Mouse (Mus musculus): ENCODE measurements around the gene Sema7a. TPM values are rescaled to one million over a fixed set of nuclear protein-coding genes. Genes with fewer than 3 reads are reported as not detected.

Sema7a gene
- polyA plus RNA-seq, 1 experiment from 2014 or later: 1.7 TPM

- ATAC-seq (ENCODE audit: low FRiP score): no peak
- no peak overlapping the region for H3K27ac ChIP-seq
- no peak overlapping the region for H3K9ac ChIP-seq
- H3K9me3 ChIP-seq (replicated peaks): no peaks in the 10 kb centered on the region
- H3K27me3 ChIP-seq: no peaks in the 10 kb centered on the region
- no peak overlapping the region for H3K4me3 ChIP-seq
- H3K36me3 ChIP-seq: peaks cover 84% of the 10 kb centered on the region
- no peak overlapping the region for H3K4me2 ChIP-seq (replicated peaks)
- no peaks in the 10 kb centered on the region for H3K4me1 ChIP-seq
- WGBS: 94% methylated on average over 5 of the region's 5 CpGs
These were observed 17.5 kb upstream of the Sema7a start for GRCm38 (mm10) chr9:57922381-57922780.

GRCm38 (mm10) chr9:57923046-57923445, 16.9 kb upstream of the Sema7a start:
- H3K4me1 ChIP-seq: no peaks in the 10 kb centered on the region
- H3K9ac ChIP-seq: no peak overlapping the region
- no peak for ATAC-seq (ENCODE audit: low FRiP score)
- 93% methylated on average over 3 of the region's 3 CpGs for WGBS
- H3K27ac ChIP-seq: no peak overlapping the region
- H3K36me3 ChIP-seq: peaks cover 85% of the 10 kb centered on the region
- no peaks in the 10 kb centered on the region for H3K9me3 ChIP-seq (replicated peaks)
- H3K4me3 ChIP-seq: no peak overlapping the region
- H3K4me2 ChIP-seq (replicated peaks): no peak overlapping the region
- no peaks in the 10 kb centered on the region for H3K27me3 ChIP-seq

- no peaks in the 10 kb centered on the region for H3K4me1 ChIP-seq
- 86% methylated on average over 5 of the region's 5 CpGs for WGBS
- no peak overlapping the region for H3K4me2 ChIP-seq (replicated peaks)
- no peak overlapping the region for H3K27ac ChIP-seq
- H3K36me3 ChIP-seq: peaks cover 43% of the 10 kb centered on the region
- no peaks in the 10 kb centered on the region for H3K27me3 ChIP-seq
- no peak for ATAC-seq (ENCODE audit: low FRiP score)
- no peaks in the 10 kb centered on the region for H3K9me3 ChIP-seq (replicated peaks)
- H3K4me3 ChIP-seq: no peak overlapping the region
- no peak overlapping the region for H3K9ac ChIP-seq
These were observed 8.6 kb upstream of the Sema7a start for GRCm38 (mm10) chr9:57931166-57931767.

- WGBS: 77% methylated on average over 3 of the region's 3 CpGs
- no peaks in the 10 kb centered on the region for H3K4me1 ChIP-seq
- H3K4me3 ChIP-seq: no peak overlapping the region
- H3K27me3 ChIP-seq: peaks cover 2% of the 10 kb centered on the region; the same call in 1 of the 2 replicates
- H3K4me2 ChIP-seq (replicated peaks): no peak overlapping the region
- peaks cover 35% of the 10 kb centered on the region for H3K36me3 ChIP-seq
- ATAC-seq (ENCODE audit: low FRiP score): no peak
- H3K9ac ChIP-seq: no peak overlapping the region
- no peaks in the 10 kb centered on the region for H3K9me3 ChIP-seq (replicated peaks)
- H3K27ac ChIP-seq: no peak overlapping the region
These were observed 7.7 kb upstream of the Sema7a start for GRCm38 (mm10) chr9:57932253-57932652.

- Histone ChIP-seq H3K27me3 (peaks cover 7% of the 10 kb centered on the region; the same call in 1 of the 2 replicates), H3K36me3 (peaks cover 27% of the 10 kb centered on the region), H3K9me3 (replicated peaks) (no peaks in the 10 kb centered on the region), H3K4me1 (no peaks in the 10 kb centered on the region), H3K4me3 (no peak overlapping the region), H3K4me2 (replicated peaks) (no peak overlapping the region), H3K9ac (no peak overlapping the region), H3K27ac (no peak overlapping the region)
- no peak for ATAC-seq (ENCODE audit: low FRiP score)
- WGBS: 83% methylated on average over 6 of the region's 6 CpGs
These were observed 6.9 kb upstream of the Sema7a start for GRCm38 (mm10) chr9:57932831-57933602.

GRCm38 (mm10) chr9:57935683-57936437, 4.1 kb upstream of the Sema7a start:
- WGBS: 34% methylated on average over 6 of the region's 6 CpGs
- Histone ChIP-seq H3K36me3 (no peaks in the 10 kb centered on the region), H3K27me3 (peaks cover 10% of the 10 kb centered on the region), H3K4me3 (no peak overlapping the region), H3K9me3 (replicated peaks) (no peaks in the 10 kb centered on the region), H3K9ac (no peak overlapping the region), H3K4me2 (replicated peaks) (no peak overlapping the region), H3K4me1 (peaks cover 11% of the 10 kb centered on the region), H3K27ac (no peak overlapping the region)
- ATAC-seq (ENCODE audit: low FRiP score): no peak

GRCm38 (mm10) chr9:57937171-57937570, 2.7 kb upstream of the Sema7a start:
- Histone ChIP-seq H3K9ac (no peak overlapping the region), H3K4me3 (no peak overlapping the region), H3K4me2 (replicated peaks) (no peak overlapping the region), H3K27me3 (peaks cover 23% of the 10 kb centered on the region), H3K9me3 (replicated peaks) (no peaks in the 10 kb centered on the region), H3K36me3 (no peaks in the 10 kb centered on the region), H3K4me1 (peaks cover 24% of the 10 kb centered on the region), H3K27ac (no peak overlapping the region)
- WGBS: 77% methylated on average over 4 of the region's 4 CpGs
- no peak for ATAC-seq (ENCODE audit: low FRiP score)

GRCm38 (mm10) chr9:57937651-57938050, 2.3 kb upstream of the Sema7a start:
- Histone ChIP-seq H3K4me3 (no peak overlapping the region), H3K9me3 (replicated peaks) (no peaks in the 10 kb centered on the region), H3K9ac (no peak overlapping the region), H3K4me2 (replicated peaks) (no peak overlapping the region), H3K27ac (no peak overlapping the region), H3K27me3 (peaks cover 28% of the 10 kb centered on the region), H3K4me1 (peaks cover 28% of the 10 kb centered on the region), H3K36me3 (no peaks in the 10 kb centered on the region)
- 54% methylated on average over 6 of the region's 6 CpGs for WGBS
- no peak for ATAC-seq (ENCODE audit: low FRiP score)

- H3K4me2 ChIP-seq (replicated peaks): no peak overlapping the region
- WGBS: 77% methylated on average over 5 of the region's 5 CpGs
These were observed 1.5 kb upstream of the Sema7a start for GRCm38 (mm10) chr9:57938225-57939055.

GRCm38 (mm10) chr9:57940349-57940794, 460 bp downstream of the Sema7a start:
- Histone ChIP-seq H3K9ac (peak overlapping the region; percentile 75), H3K36me3 (no peaks in the 10 kb centered on the region), H3K4me1 (peaks cover 36% of the 10 kb centered on the region), H3K27me3 (peaks cover 38% of the 10 kb centered on the region), H3K9me3 (replicated peaks) (no peaks in the 10 kb centered on the region), H3K4me3 (peak overlapping the region; percentile 77), H3K27ac (peak overlapping the region; percentile 89), H3K4me2 (replicated peaks) (peak overlapping the region; percentile 85)
- peak; percentile 71 for ATAC-seq (ENCODE audit: low FRiP score)
- WGBS: under 1% methylated on average over 44 of the region's 44 CpGs

More at GRCm38 (mm10) chr9:57938225-57939055, 1.5 kb upstream of the Sema7a start:
- H3K4me3 ChIP-seq: no peak overlapping the region
- no peak overlapping the region for H3K27ac ChIP-seq
- H3K27me3 ChIP-seq: peaks cover 33% of the 10 kb centered on the region
- peaks cover 33% of the 10 kb centered on the region for H3K4me1 ChIP-seq
- H3K9ac ChIP-seq: no peak overlapping the region
- no peaks in the 10 kb centered on the region for H3K36me3 ChIP-seq
- H3K9me3 ChIP-seq (replicated peaks): no peaks in the 10 kb centered on the region
- ATAC-seq (ENCODE audit: low FRiP score): no peak

- H3K9ac ChIP-seq: peak overlapping the region; percentile 75
- ATAC-seq (ENCODE audit: low FRiP score): peak; percentile 32
- no peaks in the 10 kb centered on the region for H3K9me3 ChIP-seq (replicated peaks)
- peak overlapping the region; percentile 77 for H3K4me3 ChIP-seq
- peaks cover 38% of the 10 kb centered on the region for H3K27me3 ChIP-seq
- H3K4me2 ChIP-seq (replicated peaks): peak overlapping the region; percentile 85
- H3K27ac ChIP-seq: peak overlapping the region; percentile 89
- H3K36me3 ChIP-seq: no peaks in the 10 kb centered on the region
- H3K4me1 ChIP-seq: peaks cover 42% of the 10 kb centered on the region
- WGBS: 7% methylated on average over 28 of the region's 28 CpGs
These were observed 1.1 kb downstream of the Sema7a start for GRCm38 (mm10) chr9:57940861-57941638.

All from hindbrain, embryonic 12.5 days (tissue).